Mouse (Mus musculus) embryonic facial prominence, embryonic 14.5 days (tissue): Measurements from ENCODE around the gene Pcbp2. TPM values are rescaled to one million over a fixed set of nuclear protein-coding genes. Genes with fewer than 3 reads are reported as not detected.

Experiments
- ATAC-seq: fragments of 200-750 bp; cut with Nextera tagmentation; 2 replicates; pipeline ENCODE4 v1.8.0; 2017; ENCODE audit warnings: low read depth, moderate number of reproducible peaks, moderate TSS enrichment
- DNase-seq: peaks from one replicate; pipeline ENCODE4 v3.0.0-alpha.2; 2015; ENCODE audit warnings: low spot score
- H3K27ac ChIP-seq: fragments of 300-500 bp; sonication (generic); replicated peaks from 2 replicates; pipeline ENCODE4 v1.5.1; 2014; ENCODE audit warnings: low read depth, mild to moderate bottlenecking, low read length, moderate library complexity
- H3K27me3 ChIP-seq: fragments of 300-500 bp; sonication (generic); replicated peaks from 2 replicates; pipeline ENCODE4 v1.6.1; 2014; ENCODE audit warnings: low read length; ENCODE audit not compliant: control insufficient read depth, insufficient read depth
- H3K36me3 ChIP-seq: fragments of 300-500 bp; sonication (generic); 2 replicates; pipeline ENCODE4 v1.6.1; 2014; ENCODE audit warnings: low read length, mixed read lengths; ENCODE audit not compliant: control insufficient read depth, insufficient read depth
- H3K4me1 ChIP-seq: fragments of 300-500 bp; sonication (generic); 2 replicates; pipeline ENCODE4 v1.6.1; 2014; ENCODE audit warnings: antibody characterized with exemption, low read length; ENCODE audit not compliant: control insufficient read depth, insufficient read depth
- H3K4me2 ChIP-seq: fragments of 300-500 bp; sonication (generic); 2 replicates; pipeline ENCODE4 v1.6.1; 2014; ENCODE audit warnings: low read depth, mild to moderate bottlenecking, low read length, moderate library complexity, mixed read lengths
- H3K4me3 ChIP-seq: fragments of 300-500 bp; sonication (generic); 2 replicates; pipeline ENCODE4 v1.5.1; 2014; ENCODE audit warnings: low read depth, mild to moderate bottlenecking, low read length
- H3K9ac ChIP-seq: fragments of 300-500 bp; sonication (generic); 2 replicates; pipeline ENCODE4 v1.6.1; 2014; ENCODE audit warnings: low read depth, mild to moderate bottlenecking, low read length, moderate library complexity, mixed read lengths
- H3K9me3 ChIP-seq: fragments of 300-500 bp; sonication (generic); 2 replicates; pipeline ENCODE4 v1.6.1; 2016; ENCODE audit warnings: low read length; ENCODE audit not compliant: control insufficient read depth
- WGBS: fragments of 180-500 bp; shearing (Covaris S2); extraction: QIAGEN DNeasy Blood & Tissue Kit; methylation state at CpG from one replicate; pipeline ENCODE4 v1.1.7; 2014; 5-methylcytosine and 5-hydroxymethylcytosine counted together
- polyA plus RNA-seq: library from polyadenylated mRNA; unstranded; fragments of >200 nt; fragmentation: Nextera tagmentation; extraction: Ambion mirVana; gene quantifications from 2 replicates; pipeline ENCODE4 v1.2.1, GENCODE M21; 2014

Gene Pcbp2
- polyA plus RNA-seq, 1 experiment from 2014 or later: 276 TPM

DNA sequence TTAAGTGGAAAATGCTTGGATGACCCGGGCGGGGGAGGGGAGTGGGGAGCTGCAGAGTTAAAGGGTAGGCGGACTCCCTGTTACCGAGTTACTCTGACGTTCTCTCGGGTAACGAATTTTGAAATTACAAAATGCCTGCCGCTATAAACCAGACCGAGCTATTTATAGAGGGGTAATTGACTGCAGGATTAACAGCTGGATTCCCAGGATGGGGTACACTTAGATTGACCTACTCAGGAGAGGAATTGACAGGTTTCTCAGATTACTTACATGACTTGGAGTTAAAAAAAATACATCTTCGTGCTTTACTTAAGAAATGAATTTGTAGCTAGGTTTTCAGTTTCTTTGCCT, 931 bp downstream of the Pcbp2 start:
- H3K4me2 ChIP-seq: peak overlapping the region; percentile 75
- peak overlapping the region; percentile 82 for H3K9ac ChIP-seq
- peak overlapping the region; percentile 93 for H3K27ac ChIP-seq
- peaks cover 15% of the 10 kb centered on the region for H3K4me1 ChIP-seq
- no peaks in the 10 kb centered on the region for H3K27me3 ChIP-seq
- peaks cover 33% of the 10 kb centered on the region for H3K36me3 ChIP-seq
- DNase-seq (no peak), ATAC-seq (no peak)
- H3K9me3 ChIP-seq: no peaks in the 10 kb centered on the region
- WGBS: 0% methylated on average over 10 of the region's 10 CpGs
- H3K4me3 ChIP-seq: peak overlapping the region; percentile 58

DNA sequence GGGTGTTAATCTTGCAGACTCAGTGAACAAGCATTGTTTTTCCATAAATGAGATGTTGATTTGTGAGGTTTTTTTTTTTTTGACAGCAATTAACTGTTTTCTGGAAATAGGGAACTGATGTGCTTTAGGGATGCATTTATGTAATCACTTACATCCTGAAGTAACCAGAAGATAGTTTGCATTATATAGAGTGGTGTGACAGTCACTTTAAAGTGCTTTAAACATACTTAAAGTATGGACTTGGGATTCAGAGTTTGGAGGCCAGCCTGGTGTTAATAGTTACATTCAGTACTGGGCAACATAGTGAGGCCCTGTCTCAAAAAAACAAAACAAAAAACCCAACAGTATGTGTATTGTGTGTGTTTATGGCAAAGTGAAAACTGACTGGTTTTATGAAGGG, 1.4 kb downstream of the Pcbp2 start:
- Histone ChIP-seq H3K4me2 (peak overlapping the region; percentile 75), H3K27ac (no peak overlapping the region), H3K4me3 (peak overlapping the region; percentile 58), H3K9ac (peak overlapping the region; percentile 82), H3K4me1 (peaks cover 15% of the 10 kb centered on the region), H3K36me3 (peaks cover 38% of the 10 kb centered on the region), H3K27me3 (no peaks in the 10 kb centered on the region), H3K9me3 (no peaks in the 10 kb centered on the region)
- ATAC-seq (no peak), DNase-seq (no peak)

DNA sequence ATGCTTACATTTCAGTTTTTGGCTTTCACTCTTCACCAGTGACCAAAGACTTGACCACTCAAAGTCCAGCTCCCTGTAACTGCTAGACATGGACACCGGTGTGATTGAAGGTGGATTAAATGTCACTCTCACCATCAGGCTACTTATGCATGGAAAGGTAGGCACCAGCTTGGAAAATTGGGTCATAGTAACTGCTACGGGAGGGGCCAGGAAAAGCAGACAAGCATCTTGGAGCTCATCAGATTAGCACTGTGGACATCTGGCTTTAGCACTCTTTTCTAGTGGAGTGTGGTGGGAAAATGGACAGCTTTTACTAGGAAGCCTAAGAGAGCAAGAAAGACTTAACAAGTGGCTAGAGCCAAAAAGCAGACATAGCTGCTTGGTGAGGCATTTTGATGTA, 2.9 kb downstream of the Pcbp2 start:
- Histone ChIP-seq H3K27ac (no peak overlapping the region), H3K9ac (no peak overlapping the region), H3K4me3 (no peak overlapping the region), H3K4me1 (peaks cover 15% of the 10 kb centered on the region), H3K27me3 (no peaks in the 10 kb centered on the region), H3K36me3 (peaks cover 53% of the 10 kb centered on the region), H3K9me3 (no peaks in the 10 kb centered on the region), H3K4me2 (peak overlapping the region; percentile 75; the same call in 1 of the 2 replicates)
- no peak for DNase-seq
- 63% methylated on average over 2 of the region's 2 CpGs for WGBS
- no peak for ATAC-seq

DNA sequence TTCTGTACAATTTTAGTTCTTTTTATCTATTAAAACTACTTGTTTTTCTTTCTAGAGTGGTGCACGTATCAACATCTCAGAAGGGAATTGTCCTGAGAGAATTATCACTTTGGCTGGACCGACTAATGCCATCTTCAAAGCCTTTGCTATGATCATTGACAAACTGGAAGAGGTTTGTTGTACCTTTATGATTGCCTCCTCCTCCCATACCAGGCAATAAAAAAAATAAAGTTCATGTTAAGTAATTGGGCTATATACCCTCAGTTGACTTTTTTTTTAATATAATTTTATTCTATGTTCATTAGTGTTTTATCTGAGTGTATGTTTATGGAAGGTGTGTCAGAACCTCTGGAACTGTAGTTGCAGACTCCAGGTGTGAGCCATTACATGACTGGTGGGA, 4.2 kb downstream of the Pcbp2 start:
- no peak for ATAC-seq
- H3K27me3 ChIP-seq: no peaks in the 10 kb centered on the region
- DNase-seq: no peak
- WGBS: 95% methylated on average over 2 of the region's 2 CpGs
- H3K4me1 ChIP-seq: peaks cover 15% of the 10 kb centered on the region
- no peak overlapping the region for H3K4me3 ChIP-seq
- no peaks in the 10 kb centered on the region for H3K9me3 ChIP-seq
- H3K9ac ChIP-seq: no peak overlapping the region
- H3K36me3 ChIP-seq: peaks cover 64% of the 10 kb centered on the region
- no peak overlapping the region for H3K27ac ChIP-seq
- H3K4me2 ChIP-seq: no peak overlapping the region

DNA sequence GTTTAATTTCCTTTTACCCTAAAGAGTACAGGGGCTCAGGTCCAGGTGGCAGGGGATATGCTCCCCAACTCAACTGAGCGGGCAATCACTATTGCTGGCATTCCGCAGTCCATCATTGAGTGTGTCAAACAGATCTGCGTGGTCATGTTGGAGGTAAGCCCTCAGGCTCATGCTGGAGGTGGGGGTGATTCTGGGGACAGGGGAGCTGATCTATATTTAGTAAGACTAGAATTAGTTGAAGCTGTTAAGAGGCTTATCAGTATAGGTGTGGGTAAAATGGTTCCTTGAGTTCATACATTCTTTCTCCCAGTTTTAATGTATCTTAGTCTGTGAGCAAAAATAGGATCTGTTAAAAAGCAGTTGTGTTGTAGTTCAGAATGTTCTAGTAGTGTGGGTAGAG, 12.8 kb downstream of the Pcbp2 start:
- ATAC-seq (no peak), DNase-seq (no peak)
- Histone ChIP-seq H3K27me3 (no peaks in the 10 kb centered on the region), H3K27ac (no peak overlapping the region), H3K9me3 (no peaks in the 10 kb centered on the region), H3K4me1 (no peaks in the 10 kb centered on the region), H3K9ac (no peak overlapping the region), H3K36me3 (peaks cover 90% of the 10 kb centered on the region), H3K4me3 (no peak overlapping the region), H3K4me2 (no peak overlapping the region)
- 82% methylated on average over 3 of the region's 3 CpGs for WGBS

DNA sequence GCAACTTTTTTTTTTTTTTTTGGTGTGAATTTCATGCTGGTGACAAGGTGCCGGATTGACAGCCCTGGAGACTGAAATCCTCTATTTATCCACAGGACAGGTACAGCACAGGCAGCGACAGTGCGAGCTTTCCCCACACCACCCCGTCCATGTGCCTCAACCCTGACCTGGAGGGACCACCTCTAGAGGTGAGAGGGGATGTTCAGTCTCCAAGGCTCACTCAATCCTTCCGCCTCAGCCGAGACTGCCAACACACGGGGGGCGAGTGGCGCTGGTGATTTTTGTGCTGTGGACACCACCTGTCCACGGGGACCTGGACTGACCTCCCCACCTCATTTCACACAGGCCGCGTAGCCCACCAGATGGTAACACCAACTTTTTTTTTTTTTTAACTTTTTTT, 15.5 kb downstream of the Pcbp2 start:
- DNase-seq (no peak), ATAC-seq (no peak)
- no peaks in the 10 kb centered on the region for H3K27me3 ChIP-seq
- H3K4me1 ChIP-seq: no peaks in the 10 kb centered on the region
- 93% methylated on average over 12 of the region's 12 CpGs for WGBS
- H3K4me2 ChIP-seq: no peak overlapping the region
- H3K36me3 ChIP-seq: peaks cover 93% of the 10 kb centered on the region
- no peak overlapping the region for H3K27ac ChIP-seq
- H3K9me3 ChIP-seq: no peaks in the 10 kb centered on the region
- no peak overlapping the region for H3K4me3 ChIP-seq
- no peak overlapping the region for H3K9ac ChIP-seq

DNA sequence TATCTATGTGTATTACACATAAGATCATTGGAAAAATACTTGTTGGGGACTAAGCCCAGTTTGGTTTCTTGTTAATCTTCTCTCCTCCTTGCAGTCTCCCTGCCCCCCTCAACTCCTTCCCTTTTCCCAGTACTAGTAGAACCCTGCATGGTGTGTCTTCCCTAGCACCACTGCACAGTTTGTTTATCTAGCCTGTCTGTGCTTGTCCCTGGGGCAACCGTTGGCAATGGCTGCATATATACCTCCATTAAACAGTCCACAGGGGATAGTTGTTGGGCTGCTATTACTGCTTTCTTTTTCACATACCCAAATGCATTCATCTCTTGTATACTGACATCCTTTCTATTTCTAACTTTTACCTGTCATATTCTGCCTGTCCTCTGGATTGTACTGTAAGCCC, 17.3 kb downstream of the Pcbp2 start:
- 0 out of 2 replicates have a peak, but pooled peaks have one; percentile 70 for ATAC-seq

DNA sequence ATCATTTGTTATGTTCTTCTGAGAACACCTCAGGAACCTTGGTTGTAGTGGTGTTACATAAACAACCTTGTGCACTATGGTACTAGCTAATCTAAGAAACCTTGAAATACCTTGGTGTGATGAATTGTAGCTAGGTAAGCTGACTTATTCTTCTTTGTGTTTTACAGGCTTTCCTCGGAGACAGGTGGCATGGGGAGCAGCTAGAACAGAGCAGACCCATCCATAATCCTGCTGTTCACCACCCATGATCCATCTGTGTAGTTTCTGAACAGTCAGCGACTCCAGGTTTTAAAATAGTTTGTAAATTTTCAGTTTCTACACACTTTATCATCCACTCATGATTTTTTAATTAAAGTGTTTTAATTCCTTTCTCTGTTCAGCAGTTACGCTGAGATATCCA, 28.0 kb downstream of the Pcbp2 start:
- Histone ChIP-seq H3K4me2 (no peak overlapping the region), H3K27ac (no peak overlapping the region), H3K9ac (no peak overlapping the region), H3K4me3 (no peak overlapping the region), H3K36me3 (peaks cover 98% of the 10 kb centered on the region), H3K4me1 (no peaks in the 10 kb centered on the region), H3K9me3 (no peaks in the 10 kb centered on the region), H3K27me3 (no peaks in the 10 kb centered on the region)
- DNase-seq (no peak), ATAC-seq (no peak)
- 91% methylated on average over 3 of the region's 3 CpGs for WGBS

More for the DNA sequence above, 17.3 kb downstream of the Pcbp2 start:
- Histone ChIP-seq H3K27ac (no peak overlapping the region), H3K27me3 (no peaks in the 10 kb centered on the region), H3K4me2 (no peak overlapping the region), H3K36me3 (peaks cover 92% of the 10 kb centered on the region), H3K4me1 (no peaks in the 10 kb centered on the region), H3K4me3 (no peak overlapping the region), H3K9ac (no peak overlapping the region), H3K9me3 (no peaks in the 10 kb centered on the region)
- 61% methylated on average over 1 of the region's 1 CpGs for WGBS
- peak; percentile 30 for DNase-seq

DNA sequence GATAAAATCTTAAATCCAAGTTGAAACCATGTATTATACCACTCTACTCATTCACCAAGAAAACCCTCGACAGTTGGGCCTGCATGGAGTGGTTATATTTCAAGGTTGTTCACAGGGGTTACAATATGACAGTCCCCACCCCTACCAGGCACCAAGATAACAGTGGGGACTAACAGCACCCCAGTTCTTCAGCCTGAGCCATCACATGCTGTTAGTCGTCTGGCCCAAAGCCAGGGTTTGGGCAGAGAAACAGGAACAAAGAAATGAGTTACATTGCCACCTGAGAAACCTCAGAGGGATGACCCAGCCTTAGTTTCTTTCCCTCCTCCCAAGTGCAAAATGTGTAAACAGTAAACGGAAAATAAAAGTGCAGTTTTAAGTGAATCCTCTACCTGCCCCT, 29.0 kb downstream of the Pcbp2 start:
- H3K4me2 ChIP-seq: no peak overlapping the region

More for the DNA sequence above, 29.0 kb downstream of the Pcbp2 start:
- 74% methylated on average over 3 of the region's 3 CpGs for WGBS
- H3K9me3 ChIP-seq: no peaks in the 10 kb centered on the region
- H3K27me3 ChIP-seq: no peaks in the 10 kb centered on the region
- no peak overlapping the region for H3K27ac ChIP-seq
- no peak overlapping the region for H3K9ac ChIP-seq
- no peak overlapping the region for H3K4me3 ChIP-seq
- DNase-seq (no peak), ATAC-seq (no peak)
- peaks cover 98% of the 10 kb centered on the region for H3K36me3 ChIP-seq
- no peaks in the 10 kb centered on the region for H3K4me1 ChIP-seq
